Mouse (Mus musculus) liver, embryonic 14.5 days (tissue): ENCODE data around the gene Ect2l.

Experiments
- CTCF ChIP-seq: IDR thresholded peaks from 2 replicates; pipeline ENCODE4 v1.5.1; 2016; ENCODE audit warnings: antibody characterized with exemption, low read depth, control low read depth
- EP300 ChIP-seq: IDR thresholded peaks from 2 replicates; pipeline ENCODE4 v1.6.1; 2016; ENCODE audit warnings: antibody characterized with exemption, low read depth

DNA sequence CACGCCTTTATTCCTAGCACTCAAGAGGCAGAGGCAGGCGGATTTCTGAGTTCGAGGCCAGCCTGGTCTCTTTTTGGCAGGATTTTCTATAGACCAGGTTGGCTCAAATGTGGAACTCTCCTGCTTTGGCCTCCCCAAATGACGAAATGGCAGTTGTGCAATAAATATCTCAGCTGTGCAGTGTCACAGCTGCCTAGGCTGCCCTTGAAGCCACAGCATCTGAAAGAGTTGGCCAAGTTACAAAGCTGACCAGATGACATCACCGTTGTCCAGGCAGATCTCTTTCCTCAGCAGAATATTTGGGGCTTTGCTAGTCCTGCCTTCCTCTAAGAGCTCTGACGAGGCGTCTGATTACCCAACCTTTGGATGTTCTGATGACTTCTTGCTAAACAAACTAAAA lies 26.5 kb upstream of the Ect2l start:
- TF ChIP-seq CTCF, result no peak
- TF ChIP-seq EP300, result no peak
